Mouse (Mus musculus) thymus, adult 2 months (tissue): Measurements from ENCODE around the gene Gm5134. TPM values are rescaled to one million over a fixed set of nuclear protein-coding genes. Genes with fewer than 3 reads are reported as not detected.
A peak's percentile ranks its signal among the peaks of the same experiment; 100 is the strongest.

Source experiments
- DNase-seq: peaks from one replicate; pipeline ENCODE4 v3.0.0; 2021
- H3K27ac ChIP-seq: fragments of 200-500 bp; 2 replicates; pipeline ENCODE4 v1.5.1; 2012; ENCODE audit warnings: low read length, control low read depth; ENCODE audit not compliant: control insufficient read depth, insufficient read depth
- H3K27me3 ChIP-seq: fragments of 200-500 bp; 2 replicates; pipeline ENCODE4 v1.6.1; 2012; ENCODE audit warnings: mild to moderate bottlenecking, low read length, moderate library complexity, mixed read lengths; ENCODE audit not compliant: control insufficient read depth, insufficient read depth
- H3K36me3 ChIP-seq: fragments of 200-500 bp; 2 replicates; pipeline ENCODE4 v1.6.1; 2012; ENCODE audit warnings: mild to moderate bottlenecking, low read length, moderate library complexity; ENCODE audit not compliant: control insufficient read depth, insufficient read depth
- H3K4me1 ChIP-seq: fragments of 200-500 bp; replicated peaks from 2 replicates; pipeline ENCODE4 v1.6.1; 2012; ENCODE audit warnings: low read length; ENCODE audit not compliant: control insufficient read depth, insufficient read depth
- H3K4me3 ChIP-seq: fragments of 200-500 bp; 2 replicates; pipeline ENCODE4 v1.5.1; 2012; ENCODE audit warnings: mild to moderate bottlenecking, low read length, control low read depth, moderate library complexity; ENCODE audit not compliant: control insufficient read depth, insufficient read depth
- CTCF ChIP-seq: fragments of 200-500 bp; IDR thresholded peaks from 2 replicates; pipeline ENCODE4 v1.5.1; 2012; ENCODE audit warnings: mild to moderate bottlenecking, control low read depth, low read length, moderate library complexity, borderline replicate concordance; ENCODE audit not compliant: control insufficient read depth, poor library complexity, insufficient read depth; ENCODE audit errors: extremely low read depth
- POLR2A ChIP-seq: fragments of 200-500 bp; IDR thresholded peaks from 2 replicates; pipeline ENCODE4 v1.6.1; 2012; ENCODE audit warnings: mild to moderate bottlenecking, low read length, control low read depth, moderate library complexity; ENCODE audit not compliant: control insufficient read depth, poor library complexity, insufficient read depth; ENCODE audit errors: extremely low read depth
- WGBS: fragments of 180-500 bp; shearing (Covaris S2); methylation state at CpG from one replicate; pipeline ENCODE4 v1.1.7; 2018; 5-methylcytosine and 5-hydroxymethylcytosine counted together
- polyA plus RNA-seq: library from polyadenylated mRNA; depleted of rRNA; stranded (reverse); fragments of >200 nt; gene quantifications from 2 replicates; pipeline ENCODE4 v1.2.3, GENCODE M21; 2012

Gene Gm5134
- polyA plus RNA-seq, 1 experiment = 4.0 TPM

- H3K27ac ChIP-seq = no peak overlapping the region
- no peak overlapping the region for H3K4me3 ChIP-seq
- no peak for TF ChIP-seq POLR2A
- peaks cover 4% of the 10 kb centered on the region for H3K4me1 ChIP-seq
- no peaks in the 10 kb centered on the region for H3K36me3 ChIP-seq
- WGBS = 94% methylated on average over 5 of the region's 5 CpGs
- no peaks in the 10 kb centered on the region for H3K27me3 ChIP-seq
- DNase-seq = no peak
Observed at GRCm38 (mm10) chr10:75919026-75919425, 35.3 kb upstream of the Gm5134 start.

DNA sequence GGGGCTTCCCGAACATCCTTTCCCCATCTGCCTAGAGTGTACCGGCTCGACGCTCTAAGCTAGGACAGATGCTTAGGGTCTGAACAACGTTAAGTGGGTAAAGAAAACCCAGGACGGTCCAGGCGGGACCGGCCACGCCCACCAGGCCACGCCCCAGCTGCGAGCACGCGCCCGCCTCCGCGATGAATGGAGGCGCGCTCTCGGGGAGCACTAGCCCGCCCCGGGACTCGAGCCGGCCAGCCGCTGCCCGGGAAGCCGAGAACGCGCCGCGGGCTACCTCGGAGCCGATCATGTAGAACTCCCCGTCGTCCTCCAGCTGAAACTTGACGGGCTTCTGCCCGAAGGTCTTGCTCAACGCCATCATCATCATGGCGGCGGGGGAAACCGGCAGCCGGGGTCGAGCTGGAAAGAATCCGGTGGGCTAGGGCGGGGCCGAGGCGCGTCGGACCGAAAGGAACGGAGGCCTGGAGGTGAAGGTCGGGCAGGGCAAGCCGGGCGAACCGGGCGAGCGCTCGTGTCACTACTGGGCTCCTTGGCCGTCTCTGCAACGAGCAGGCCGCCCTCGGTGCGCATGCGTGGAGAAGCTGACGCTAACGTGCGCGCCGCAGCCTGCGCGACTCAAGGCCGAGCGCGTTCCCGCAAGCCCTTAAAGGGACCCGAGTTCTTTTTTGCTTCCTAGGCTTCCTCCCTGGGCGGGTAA, 33.1 kb upstream of the Gm5134 start, which contains the start of gene Smarcb1:
TSS of gene Smarcb1 (minus strand) at position 592 of the 700 bp plus-strand sequence.
- TF ChIP-seq POLR2A (peak; percentile 49), CTCF (0 out of 2 replicates have a peak, but pooled peaks have one; percentile 13)
- H3K36me3 ChIP-seq = no peaks in the 10 kb centered on the region
- no peaks in the 10 kb centered on the region for H3K27me3 ChIP-seq
- DNase-seq = peak; percentile 93
- no peak within 1 kb of the TSS for H3K27ac ChIP-seq
- WGBS = under 1% methylated on average over 76 of the region's 76 CpGs
- peaks cover 4% of the 10 kb centered on the region for H3K4me1 ChIP-seq
- peak within 1 kb of the TSS; percentile 74 for H3K4me3 ChIP-seq

GRCm38 (mm10) chr10:75921726-75922560, 32.4 kb upstream of the Gm5134 start:
- Histone ChIP-seq H3K27me3 (no peaks in the 10 kb centered on the region), H3K36me3 (no peaks in the 10 kb centered on the region), H3K27ac (no peak overlapping the region), H3K4me1 (peaks cover 6% of the 10 kb centered on the region), H3K4me3 (peak overlapping the region; percentile 74)
- 6% methylated on average over 22 of the region's 22 CpGs for WGBS
- no peak for DNase-seq
- TF ChIP-seq CTCF (no peak), POLR2A (no peak)

DNA sequence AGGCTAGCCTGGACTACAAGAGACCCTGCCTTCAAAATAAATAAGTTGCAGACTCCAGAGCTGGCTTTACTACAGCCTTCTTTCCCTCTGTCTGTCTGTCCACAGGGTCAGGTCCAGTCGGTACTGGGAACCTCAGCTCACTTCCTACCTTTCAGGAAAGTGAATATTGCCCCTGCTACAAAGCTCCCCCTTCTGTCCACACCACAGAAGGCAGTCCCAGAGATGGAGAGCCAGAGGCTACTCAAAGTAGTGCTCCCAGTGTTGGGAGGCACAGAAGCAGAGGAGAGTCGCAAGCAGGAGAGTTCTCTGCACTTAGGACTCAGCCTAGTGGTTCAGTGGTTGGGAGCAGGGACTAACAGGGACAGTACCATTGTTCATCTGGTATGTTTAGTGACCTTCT, 30.0 kb upstream of the Gm5134 start:
- Histone ChIP-seq H3K27ac (no peak overlapping the region), H3K4me3 (no peak overlapping the region), H3K36me3 (no peaks in the 10 kb centered on the region), H3K27me3 (no peaks in the 10 kb centered on the region), H3K4me1 (peaks cover 6% of the 10 kb centered on the region)
- TF ChIP-seq POLR2A (no peak), CTCF (no peak)
- DNase-seq = no peak
- 55% methylated on average over 2 of the region's 2 CpGs for WGBS

- H3K27me3 ChIP-seq = peaks cover 4% of the 10 kb centered on the region; the same call in 1 of the 2 replicates
- no peak overlapping the region for H3K27ac ChIP-seq
- peaks cover 5% of the 10 kb centered on the region for H3K4me1 ChIP-seq
- H3K4me3 ChIP-seq = peak overlapping the region; percentile 30
- WGBS = 88% methylated on average over 13 of the region's 13 CpGs
- H3K36me3 ChIP-seq = no peaks in the 10 kb centered on the region
- no peak for DNase-seq
- TF ChIP-seq CTCF = no peak
- TF ChIP-seq POLR2A = no peak
Observed at GRCm38 (mm10) chr10:75926396-75926795, 27.9 kb upstream of the Gm5134 start.

DNA sequence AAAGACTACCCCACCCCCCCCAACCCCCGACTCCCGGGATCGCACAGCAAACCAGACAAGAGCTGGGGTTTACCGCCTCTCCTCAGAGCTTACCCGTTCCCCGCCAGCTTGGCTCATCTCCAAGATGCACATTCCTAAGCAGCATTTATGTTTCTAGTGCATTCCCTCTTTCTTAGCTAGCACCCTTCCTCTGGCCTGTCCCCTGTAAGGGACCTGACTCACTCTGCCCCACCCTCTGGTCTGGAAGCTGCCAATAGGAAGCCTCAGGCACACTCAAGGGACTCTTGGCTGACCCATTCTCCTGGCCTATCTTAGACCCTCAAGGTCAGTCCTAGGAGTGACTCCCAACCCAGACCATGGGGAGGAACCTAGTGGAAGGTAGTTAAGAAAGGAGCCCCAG, 24.0 kb upstream of the Gm5134 start:
- H3K27ac ChIP-seq = no peak overlapping the region
- TF ChIP-seq POLR2A (no peak), CTCF (no peak)
- H3K27me3 ChIP-seq = peaks cover 4% of the 10 kb centered on the region; the same call in 1 of the 2 replicates
- H3K36me3 ChIP-seq = no peaks in the 10 kb centered on the region
- no peak for DNase-seq
- H3K4me1 ChIP-seq = peaks cover 12% of the 10 kb centered on the region
- 57% methylated on average over 6 of the region's 6 CpGs for WGBS
- no peak overlapping the region for H3K4me3 ChIP-seq
